Mouse (Mus musculus) naive thymus-derived CD4-positive, alpha-beta T cell, adult 2 months (primary cell): ENCODE results near the gene Topbp1.
"Not testable (repeated sequence)": the region's sequence is repeated elsewhere in the genome, so short reads cannot be mapped to it uniquely, and the experiment has no call there.

ENCODE experiments used
- DNase-seq: peaks from one replicate; pipeline ENCODE4 v3.0.0-alpha.2; 2011; ENCODE audit warnings: low read depth

Gene Topbp1

GRCm38 (mm10) chr9:103353500-103354260, 48.7 kb downstream of the Topbp1 start:
- not testable (repeated sequence) for DNase-seq

- DNase-seq = no peak
Observed at GRCm38 (mm10) chr9:103357893-103358292, 52.9 kb downstream of the Topbp1 start.

GRCm38 (mm10) chr9:103358545-103358944, 53.5 kb downstream of the Topbp1 start:
- DNase-seq = no peak

GRCm38 (mm10) chr9:103360642-103361041, 55.6 kb downstream of the Topbp1 start:
- no peak for DNase-seq

- no peak for DNase-seq
Observed at GRCm38 (mm10) chr9:103363088-103363487, 58.1 kb downstream of the Topbp1 start.

- peak; percentile 40 for DNase-seq
Observed at GRCm38 (mm10) chr9:103363730-103364417, 58.9 kb downstream of the Topbp1 start.

GRCm38 (mm10) chr9:103364601-103365289, 59.7 kb downstream of the Topbp1 start:
- peak; percentile 58 for DNase-seq

GRCm38 (mm10) chr9:103365290-103366247, 60.6 kb downstream of the Topbp1 start, which contains the start of gene Cdv3:
TSS of gene Cdv3 (minus strand) at chr9:103365840.
- DNase-seq = peak; percentile 100

GRCm38 (mm10) chr9:103366356-103366755, 61.3 kb downstream of the Topbp1 start:
- no peak for DNase-seq

- DNase-seq = no peak
Observed at GRCm38 (mm10) chr9:103369951-103370350, 64.9 kb downstream of the Topbp1 start.

GRCm38 (mm10) chr9:103372271-103373010, 67.4 kb downstream of the Topbp1 start:
- no peak for DNase-seq

GRCm38 (mm10) chr9:103376346-103377320, 71.6 kb downstream of the Topbp1 start:
- DNase-seq = no peak

GRCm38 (mm10) chr9:103378686-103379085, 73.7 kb downstream of the Topbp1 start:
- DNase-seq = no peak

- DNase-seq = no peak
Observed at GRCm38 (mm10) chr9:103379199-103379598, 74.2 kb downstream of the Topbp1 start.

- no peak for DNase-seq
Observed at GRCm38 (mm10) chr9:103380566-103380965, 75.6 kb downstream of the Topbp1 start.

GRCm38 (mm10) chr9:103382989-103383388, 78.0 kb downstream of the Topbp1 start:
- DNase-seq = no peak

GRCm38 (mm10) chr9:103383576-103383975, 78.6 kb downstream of the Topbp1 start:
- no peak for DNase-seq

- DNase-seq = no peak
Observed at GRCm38 (mm10) chr9:103384141-103384796, 79.3 kb downstream of the Topbp1 start.

- no peak for DNase-seq
Observed at GRCm38 (mm10) chr9:103385600-103385999, 80.6 kb downstream of the Topbp1 start.
